Mouse (Mus musculus) forebrain, embryonic 10.5 days (tissue): ENCODE measurements around the gene Tenm3. TPM values are rescaled to one million over a fixed set of nuclear protein-coding genes. Genes with fewer than 3 reads are reported as not detected.

Source experiments
- DNase-seq: peaks from one replicate; pipeline ENCODE4 v3.0.0-alpha.2; 2017; ENCODE audit warnings: low spot score; ENCODE audit errors: extremely low spot score
- H3K27ac ChIP-seq: fragments of 300-500 bp; sonication (generic); 2 replicates; pipeline ENCODE4 v1.5.1; 2016; ENCODE audit warnings: mild to moderate bottlenecking
- H3K27me3 ChIP-seq: fragments of 300-500 bp; sonication (generic); 2 replicates; pipeline ENCODE4 v1.6.1; 2016; ENCODE audit warnings: mild to moderate bottlenecking; ENCODE audit not compliant: poor library complexity, severe bottlenecking
- H3K36me3 ChIP-seq: fragments of 300-500 bp; sonication (generic); replicated peaks from 2 replicates; pipeline ENCODE4 v1.6.1; 2016; ENCODE audit warnings: mild to moderate bottlenecking, moderate library complexity
- H3K4me1 ChIP-seq: fragments of 300-500 bp; sonication (generic); 2 replicates; pipeline ENCODE4 v1.6.1; 2016
- H3K4me3 ChIP-seq: fragments of 300-500 bp; sonication (generic); 2 replicates; pipeline ENCODE4 v1.5.1; 2016; ENCODE audit warnings: mild to moderate bottlenecking, moderate library complexity
- H3K9me3 ChIP-seq: fragments of 300-500 bp; sonication (generic); 2 replicates; pipeline ENCODE4 v1.6.1; 2016; ENCODE audit warnings: mild to moderate bottlenecking, moderate library complexity
- WGBS: fragments of 180-500 bp; shearing (Covaris S2); methylation state at CpG from one replicate; pipeline ENCODE4 v1.1.7; 2016; 5-methylcytosine and 5-hydroxymethylcytosine counted together
- polyA plus RNA-seq: library from polyadenylated mRNA; unstranded; fragments of >200 nt; fragmentation: Nextera tagmentation; extraction: Ambion mirVana; gene quantifications from 2 replicates; pipeline ENCODE4 v1.2.1, GENCODE M21; 2016

The Tenm3 gene
- polyA plus RNA-seq, 1 experiment from 2014 or later = 41.4 TPM

- WGBS = 98% methylated on average over 5 of the region's 5 CpGs
- DNase-seq = no peak
- Histone ChIP-seq H3K9me3 (no peaks in the 10 kb centered on the region), H3K27me3 (no peaks in the 10 kb centered on the region), H3K4me3 (no peak overlapping the region), H3K4me1 (peaks cover 2% of the 10 kb centered on the region; the same call in 1 of the 2 replicates), H3K36me3 (peaks cover 62% of the 10 kb centered on the region), H3K27ac (no peak overlapping the region)
Measured at GRCm38 (mm10) chr8:48348901-48349300, 494.9 kb downstream of the Tenm3 start.

GRCm38 (mm10) chr8:48348386-48348785 lies 495.4 kb downstream of the Tenm3 start:
- no peaks in the 10 kb centered on the region for H3K9me3 ChIP-seq
- peaks cover 60% of the 10 kb centered on the region for H3K36me3 ChIP-seq
- H3K4me1 ChIP-seq = peaks cover 8% of the 10 kb centered on the region
- no peaks in the 10 kb centered on the region for H3K27me3 ChIP-seq
- WGBS = 92% methylated on average over 4 of the region's 4 CpGs
- DNase-seq = no peak
- H3K27ac ChIP-seq = no peak overlapping the region
- H3K4me3 ChIP-seq = no peak overlapping the region

- no peak for DNase-seq
- Histone ChIP-seq H3K9me3 (no peaks in the 10 kb centered on the region), H3K27me3 (peaks cover 15% of the 10 kb centered on the region; the same call in 1 of the 2 replicates), H3K36me3 (peaks cover 56% of the 10 kb centered on the region), H3K4me3 (no peak overlapping the region), H3K27ac (no peak overlapping the region), H3K4me1 (peaks cover 29% of the 10 kb centered on the region)
- WGBS = 86% methylated on average over 18 of the region's 18 CpGs
Measured at GRCm38 (mm10) chr8:48343067-48343420, 500.7 kb downstream of the Tenm3 start.

DNA sequence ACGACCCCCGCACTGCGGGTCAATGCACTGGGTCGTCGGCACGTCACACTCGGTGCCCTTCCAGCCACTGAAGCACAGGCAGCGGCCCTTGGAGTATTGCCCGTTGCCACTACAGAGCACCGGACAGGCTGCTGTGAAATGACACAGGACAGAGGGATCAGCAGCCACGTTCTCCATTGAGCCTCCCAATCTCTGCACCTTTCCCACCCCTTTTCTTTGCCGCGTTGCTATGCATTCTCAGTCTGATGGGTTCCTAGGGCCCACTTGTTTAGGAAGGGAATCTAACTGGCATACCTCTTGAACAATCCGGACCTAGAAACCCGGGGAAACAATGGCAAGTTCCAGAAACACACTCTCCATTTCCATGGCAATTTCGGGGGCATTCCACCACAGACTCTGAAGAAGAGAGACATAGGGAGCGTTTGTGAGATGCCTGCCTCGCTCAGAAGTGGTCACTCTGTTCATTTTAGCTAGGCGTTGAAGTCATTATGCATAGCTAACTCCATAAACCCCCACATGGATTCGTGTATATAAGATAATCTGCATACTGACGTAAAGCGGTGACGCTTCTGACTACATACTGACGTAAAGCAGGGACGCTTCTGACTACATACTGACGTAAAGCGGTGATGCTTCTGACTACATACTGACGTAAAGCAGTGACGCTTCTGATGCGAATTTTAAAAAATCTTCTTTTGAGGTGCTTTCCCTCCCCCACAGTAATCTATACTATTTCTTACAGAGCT lies 501.3 kb downstream of the Tenm3 start:
- H3K27ac ChIP-seq = peak overlapping the region; percentile 62; the same call in 1 of the 2 replicates
- peak; percentile 47 for DNase-seq
- no peaks in the 10 kb centered on the region for H3K9me3 ChIP-seq

DNA sequence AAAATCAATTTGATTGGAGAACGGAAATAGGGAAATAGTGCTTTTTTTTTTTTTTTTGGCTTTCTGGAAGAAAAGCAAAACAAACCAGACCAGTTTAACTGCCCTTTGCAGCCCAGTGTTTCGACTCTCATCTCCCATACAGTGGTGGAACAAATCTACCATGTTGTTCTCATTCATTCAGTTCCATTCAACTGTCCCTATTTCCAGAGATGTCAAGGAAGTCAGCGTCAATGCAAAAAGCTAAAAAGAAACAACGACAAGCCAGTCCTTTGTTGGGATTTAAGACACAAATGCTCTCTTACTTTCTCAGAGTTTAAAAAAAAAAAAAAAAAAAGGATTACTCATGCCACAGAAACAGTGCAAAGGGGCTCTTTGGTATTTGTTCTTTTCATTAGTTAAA lies 502.1 kb downstream of the Tenm3 start:
- no peak for DNase-seq
- Histone ChIP-seq H3K27me3 (peaks cover 15% of the 10 kb centered on the region; the same call in 1 of the 2 replicates), H3K4me3 (no peak overlapping the region), H3K9me3 (no peaks in the 10 kb centered on the region), H3K36me3 (peaks cover 58% of the 10 kb centered on the region), H3K27ac (no peak overlapping the region), H3K4me1 (peaks cover 29% of the 10 kb centered on the region)
- 56% methylated on average over 4 of the region's 4 CpGs for WGBS

More for the DNA sequence above, 501.3 kb downstream of the Tenm3 start:
- peaks cover 29% of the 10 kb centered on the region for H3K4me1 ChIP-seq
- peaks cover 15% of the 10 kb centered on the region; the same call in 1 of the 2 replicates for H3K27me3 ChIP-seq
- H3K4me3 ChIP-seq = no peak overlapping the region
- WGBS = 79% methylated on average over 30 of the region's 30 CpGs
- H3K36me3 ChIP-seq = peaks cover 57% of the 10 kb centered on the region

- Histone ChIP-seq H3K4me1 (peaks cover 29% of the 10 kb centered on the region), H3K27me3 (peaks cover 15% of the 10 kb centered on the region; the same call in 1 of the 2 replicates), H3K36me3 (peaks cover 55% of the 10 kb centered on the region), H3K9me3 (no peaks in the 10 kb centered on the region), H3K27ac (no peak overlapping the region), H3K4me3 (no peak overlapping the region)
- 80% methylated on average over 5 of the region's 5 CpGs for WGBS
- DNase-seq = no peak
Measured at GRCm38 (mm10) chr8:48341276-48341675, 502.5 kb downstream of the Tenm3 start.

- no peaks in the 10 kb centered on the region for H3K27me3 ChIP-seq
- H3K4me3 ChIP-seq = no peak overlapping the region
- no peak overlapping the region for H3K27ac ChIP-seq
- H3K4me1 ChIP-seq = no peaks in the 10 kb centered on the region
- no peak for DNase-seq
- H3K9me3 ChIP-seq = no peaks in the 10 kb centered on the region
- 92% methylated on average over 11 of the region's 11 CpGs for WGBS
- peaks cover 25% of the 10 kb centered on the region for H3K36me3 ChIP-seq
Measured at GRCm38 (mm10) chr8:48322655-48323265, 521.0 kb downstream of the Tenm3 start.

DNA sequence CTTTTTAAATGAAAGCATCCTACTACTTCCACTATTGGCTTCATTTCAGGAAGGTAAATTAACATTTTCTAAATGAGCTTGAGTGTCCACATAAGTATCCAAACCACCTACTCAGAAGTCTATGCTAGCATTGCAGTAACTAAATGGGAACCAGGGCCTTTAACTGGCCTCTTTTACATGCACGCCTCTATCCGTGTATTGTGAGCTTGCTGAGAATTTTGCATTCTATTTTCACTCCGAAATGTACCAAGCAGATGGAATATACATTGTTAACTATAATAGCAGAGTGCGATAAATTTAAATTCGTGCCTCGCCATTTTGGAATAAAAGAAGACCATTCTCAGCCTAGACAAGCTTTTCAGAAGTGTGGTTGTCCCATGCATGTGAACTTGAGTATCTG lies 521.5 kb downstream of the Tenm3 start:
- Histone ChIP-seq H3K27me3 (no peaks in the 10 kb centered on the region), H3K9me3 (no peaks in the 10 kb centered on the region), H3K36me3 (peaks cover 25% of the 10 kb centered on the region), H3K27ac (no peak overlapping the region), H3K4me1 (no peaks in the 10 kb centered on the region), H3K4me3 (no peak overlapping the region)
- WGBS = 96% methylated on average over 6 of the region's 6 CpGs
- no peak for DNase-seq

- Histone ChIP-seq H3K4me3 (no peak overlapping the region), H3K27me3 (no peaks in the 10 kb centered on the region), H3K27ac (no peak overlapping the region), H3K4me1 (no peaks in the 10 kb centered on the region), H3K9me3 (no peaks in the 10 kb centered on the region), H3K36me3 (peaks cover 35% of the 10 kb centered on the region)
- WGBS = 93% methylated on average over 3 of the region's 3 CpGs
- no peak for DNase-seq
Measured at GRCm38 (mm10) chr8:48319674-48320073, 524.1 kb downstream of the Tenm3 start.

GRCm38 (mm10) chr8:48317498-48317897 lies 526.3 kb downstream of the Tenm3 start:
- no peak for DNase-seq
- Histone ChIP-seq H3K4me3 (no peak overlapping the region), H3K4me1 (no peaks in the 10 kb centered on the region), H3K27ac (no peak overlapping the region), H3K9me3 (no peaks in the 10 kb centered on the region), H3K27me3 (no peaks in the 10 kb centered on the region), H3K36me3 (peaks cover 26% of the 10 kb centered on the region)
- WGBS = 95% methylated on average over 10 of the region's 10 CpGs

- Histone ChIP-seq H3K9me3 (no peaks in the 10 kb centered on the region), H3K36me3 (peaks cover 23% of the 10 kb centered on the region), H3K27me3 (no peaks in the 10 kb centered on the region), H3K4me1 (peaks cover 7% of the 10 kb centered on the region), H3K4me3 (no peak overlapping the region), H3K27ac (no peak overlapping the region)
- 89% methylated on average over 8 of the region's 8 CpGs for WGBS
- DNase-seq = no peak
Measured at GRCm38 (mm10) chr8:48315605-48316004, 528.1 kb downstream of the Tenm3 start.

DNA sequence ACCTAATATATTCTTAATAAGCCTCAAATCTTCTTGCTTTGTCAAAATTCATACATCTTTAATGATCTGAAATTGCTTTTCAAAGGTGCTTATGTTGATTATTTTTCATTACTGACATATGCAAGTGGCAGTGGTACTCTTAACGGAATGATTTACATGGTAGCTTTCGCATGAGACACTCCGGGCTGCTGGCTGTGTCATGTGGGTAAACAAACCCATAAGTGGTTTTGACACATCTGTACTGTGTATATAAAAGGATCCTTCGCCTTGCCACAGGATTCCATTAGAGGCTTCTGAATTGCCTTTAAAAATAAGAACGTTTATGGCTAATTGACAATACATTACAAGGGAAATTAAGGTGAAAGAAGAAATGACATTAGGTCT lies 529.8 kb downstream of the Tenm3 start:
- WGBS = 87% methylated on average over 5 of the region's 5 CpGs
- H3K4me3 ChIP-seq = no peak overlapping the region
- no peak overlapping the region for H3K27ac ChIP-seq
- no peak for DNase-seq
- H3K27me3 ChIP-seq = no peaks in the 10 kb centered on the region
- H3K36me3 ChIP-seq = peaks cover 35% of the 10 kb centered on the region
- no peaks in the 10 kb centered on the region for H3K9me3 ChIP-seq
- H3K4me1 ChIP-seq = peaks cover 23% of the 10 kb centered on the region

DNA sequence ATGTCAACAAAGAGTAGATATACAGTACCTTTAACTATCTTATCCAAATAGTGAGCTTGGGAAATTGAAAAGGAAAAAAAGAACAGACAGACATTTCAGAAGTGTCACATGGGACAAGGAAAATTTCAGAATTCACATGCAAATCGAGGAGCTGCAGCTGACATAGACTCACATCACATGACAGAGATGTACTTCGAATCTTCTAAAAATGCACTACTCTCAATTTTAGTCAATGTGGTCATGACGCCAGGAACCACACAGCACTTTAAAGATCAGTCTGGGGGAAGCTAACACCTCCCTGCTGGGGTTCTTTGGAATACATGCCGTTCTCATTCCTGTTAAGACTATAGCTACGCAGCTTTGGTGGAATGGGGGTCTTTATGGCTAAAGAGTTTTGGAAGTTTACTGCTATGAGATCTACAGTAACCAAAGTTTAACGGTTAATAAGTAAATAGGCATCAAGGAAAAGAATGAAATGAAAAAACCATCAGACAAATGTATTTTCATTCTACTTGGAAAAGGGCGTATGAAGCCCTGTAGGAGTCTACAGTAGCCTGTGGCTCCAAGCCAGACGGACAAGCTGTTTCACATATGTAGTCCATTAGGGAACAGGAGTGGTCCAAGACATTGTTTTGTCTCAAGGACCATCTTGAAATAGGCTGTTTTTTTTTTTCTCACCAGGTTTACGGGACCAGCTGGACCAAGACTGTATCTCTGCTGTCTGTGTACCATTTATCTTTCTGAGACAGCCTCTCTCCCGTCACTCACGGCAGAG lies 530.4 kb downstream of the Tenm3 start:
- H3K36me3 ChIP-seq = peaks cover 40% of the 10 kb centered on the region
- peaks cover 28% of the 10 kb centered on the region for H3K4me1 ChIP-seq
- no peak overlapping the region for H3K27ac ChIP-seq
- 92% methylated on average over 11 of the region's 11 CpGs for WGBS
- H3K4me3 ChIP-seq = no peak overlapping the region
- no peaks in the 10 kb centered on the region for H3K27me3 ChIP-seq
- no peak for DNase-seq
- H3K9me3 ChIP-seq = no peaks in the 10 kb centered on the region
